Mouse (Mus musculus) neural tube, embryonic 14.5 days (tissue): ENCODE data around the gene Gm45717. TPM values are rescaled to one million over a fixed set of nuclear protein-coding genes. Genes with fewer than 3 reads are reported as not detected.
"Not testable (repeated sequence)": the region's sequence is repeated elsewhere in the genome, so short reads cannot be mapped to it uniquely, and the experiment has no call there.

Experiments used
- ATAC-seq: fragments of 200-750 bp; cut with Nextera tagmentation; 2 replicates; pipeline ENCODE4 v1.8.0; 2017; ENCODE audit warnings: low read depth, mild to moderate bottlenecking, moderate TSS enrichment, moderate library complexity
- H3K27ac ChIP-seq: fragments of 300-500 bp; sonication (generic); 2 replicates; pipeline ENCODE4 v1.5.1; 2014; ENCODE audit warnings: low read depth, mild to moderate bottlenecking, control low read depth, low read length, moderate library complexity, mixed read lengths
- H3K27me3 ChIP-seq: fragments of 300-500 bp; sonication (generic); 2 replicates; pipeline ENCODE4 v1.6.1; 2014; ENCODE audit warnings: low read length; ENCODE audit not compliant: control insufficient read depth, insufficient read depth
- H3K36me3 ChIP-seq: fragments of 300-500 bp; sonication (generic); 2 replicates; pipeline ENCODE4 v1.6.1; 2014; ENCODE audit warnings: low read length, mixed read lengths; ENCODE audit not compliant: control insufficient read depth, insufficient read depth
- H3K4me1 ChIP-seq: fragments of 300-500 bp; sonication (generic); 2 replicates; pipeline ENCODE4 v1.6.1; 2014; ENCODE audit warnings: low read length; ENCODE audit not compliant: control insufficient read depth, insufficient read depth
- H3K4me2 ChIP-seq: fragments of 300-500 bp; sonication (generic); 2 replicates; pipeline ENCODE4 v1.6.1; 2014; ENCODE audit warnings: mild to moderate bottlenecking, low read depth, low read length, control low read depth
- H3K4me3 ChIP-seq: fragments of 300-500 bp; sonication (generic); 2 replicates; pipeline ENCODE4 v1.5.1; 2014; ENCODE audit warnings: low read depth, low read length, control low read depth, mixed read lengths
- H3K9ac ChIP-seq: fragments of 300-500 bp; sonication (generic); replicated peaks from 2 replicates; pipeline ENCODE4 v1.6.1; 2014; ENCODE audit warnings: low read depth, mild to moderate bottlenecking, control low read depth, low read length, mixed read lengths
- H3K9me3 ChIP-seq: fragments of 300-500 bp; sonication (generic); 2 replicates; pipeline ENCODE4 v1.6.1; 2016; ENCODE audit warnings: low read length; ENCODE audit not compliant: control insufficient read depth
- WGBS: fragments of 180-500 bp; shearing (Covaris S2); extraction: QIAGEN DNeasy Blood & Tissue Kit; methylation state at CpG from one replicate; pipeline ENCODE4 v1.1.7; 2014; 5-methylcytosine and 5-hydroxymethylcytosine counted together
- polyA plus RNA-seq: library from polyadenylated mRNA; unstranded; fragments of >200 nt; fragmentation: Nextera tagmentation; extraction: Ambion mirVana; gene quantifications from 2 replicates; pipeline ENCODE4 v1.2.1, GENCODE M21; 2014

Gene Gm45717
- polyA plus RNA-seq, 1 experiment from 2014 or later = not detected

GRCm38 (mm10) chr7:140970931-140971330 is 15.2 kb upstream of the Gm45717 start:
- 46% methylated on average over 7 of the region's 7 CpGs for WGBS
- Histone ChIP-seq H3K4me3 (no peak overlapping the region), H3K4me1 (no peaks in the 10 kb centered on the region), H3K9me3 (no peaks in the 10 kb centered on the region), H3K27me3 (no peaks in the 10 kb centered on the region), H3K9ac (no peak overlapping the region), H3K27ac (no peak overlapping the region), H3K4me2 (no peak overlapping the region), H3K36me3 (no peaks in the 10 kb centered on the region)
- no peak for ATAC-seq

- H3K4me2 ChIP-seq, H3K9me3 ChIP-seq, H3K27me3 ChIP-seq, H3K36me3 ChIP-seq, H3K4me1 ChIP-seq, H3K27ac ChIP-seq, H3K9ac ChIP-seq, ATAC-seq, H3K4me3 ChIP-seq: not testable (repeated sequence)
- WGBS = 12% methylated on average over 3 of the region's 3 CpGs
Measured at GRCm38 (mm10) chr7:140968710-140969109, 13.0 kb upstream of the Gm45717 start.

GRCm38 (mm10) chr7:140967862-140968591 is 12.3 kb upstream of the Gm45717 start:
- no peak overlapping the region for H3K4me2 ChIP-seq
- H3K27ac ChIP-seq = no peak overlapping the region
- no peaks in the 10 kb centered on the region for H3K9me3 ChIP-seq
- H3K4me3 ChIP-seq = no peak overlapping the region
- H3K4me1 ChIP-seq = no peaks in the 10 kb centered on the region
- H3K27me3 ChIP-seq = no peaks in the 10 kb centered on the region
- no peak overlapping the region for H3K9ac ChIP-seq
- no peak for ATAC-seq
- WGBS = 12% methylated on average over 14 of the region's 14 CpGs
- no peaks in the 10 kb centered on the region for H3K36me3 ChIP-seq

DNA sequence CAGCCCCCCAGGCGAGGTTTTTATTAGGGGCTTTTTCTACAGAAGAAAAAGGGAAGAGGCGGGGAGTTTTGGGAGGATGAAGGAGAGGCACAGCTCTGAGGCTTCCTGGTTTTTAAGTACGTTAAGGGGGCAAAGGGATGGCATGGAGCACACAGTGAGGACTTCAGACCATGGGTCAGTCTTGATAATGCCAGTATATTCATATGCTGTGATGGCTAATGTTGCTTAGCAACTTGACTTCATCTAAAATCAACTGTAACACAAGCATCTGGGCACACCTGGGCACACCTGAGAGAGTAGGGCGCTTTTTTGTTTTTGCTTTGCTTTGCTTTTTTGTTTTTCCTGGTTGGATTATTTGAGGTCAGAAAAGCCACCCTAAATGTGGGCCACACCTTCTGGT is 11.2 kb upstream of the Gm45717 start, which contains the start of gene Ifitm1:
Ifitm1 (plus strand) TSS at position 301 of the 400 bp plus-strand sequence.
- 81% methylated on average over 4 of the region's 4 CpGs for WGBS
- H3K27me3 ChIP-seq = no peaks in the 10 kb centered on the region
- no peak within 1 kb of the TSS for H3K27ac ChIP-seq
- H3K9ac ChIP-seq = no peak within 1 kb of the TSS
- H3K4me1 ChIP-seq = no peaks in the 10 kb centered on the region
- no peak within 1 kb of the TSS for H3K4me2 ChIP-seq
- H3K4me3 ChIP-seq = no peak within 1 kb of the TSS
- H3K9me3 ChIP-seq = no peaks in the 10 kb centered on the region
- H3K36me3 ChIP-seq = no peaks in the 10 kb centered on the region
- no peak for ATAC-seq

GRCm38 (mm10) chr7:140962733-140963132 is 7.0 kb upstream of the Gm45717 start:
- H3K9ac ChIP-seq = no peak overlapping the region
- H3K4me1 ChIP-seq = peaks cover 5% of the 10 kb centered on the region; the same call in 1 of the 2 replicates
- no peaks in the 10 kb centered on the region for H3K27me3 ChIP-seq
- no peak overlapping the region for H3K27ac ChIP-seq
- ATAC-seq = no peak
- H3K9me3 ChIP-seq = no peaks in the 10 kb centered on the region
- WGBS = 57% methylated on average over 2 of the region's 2 CpGs
- H3K4me2 ChIP-seq = no peak overlapping the region
- no peaks in the 10 kb centered on the region for H3K36me3 ChIP-seq
- no peak overlapping the region for H3K4me3 ChIP-seq

DNA sequence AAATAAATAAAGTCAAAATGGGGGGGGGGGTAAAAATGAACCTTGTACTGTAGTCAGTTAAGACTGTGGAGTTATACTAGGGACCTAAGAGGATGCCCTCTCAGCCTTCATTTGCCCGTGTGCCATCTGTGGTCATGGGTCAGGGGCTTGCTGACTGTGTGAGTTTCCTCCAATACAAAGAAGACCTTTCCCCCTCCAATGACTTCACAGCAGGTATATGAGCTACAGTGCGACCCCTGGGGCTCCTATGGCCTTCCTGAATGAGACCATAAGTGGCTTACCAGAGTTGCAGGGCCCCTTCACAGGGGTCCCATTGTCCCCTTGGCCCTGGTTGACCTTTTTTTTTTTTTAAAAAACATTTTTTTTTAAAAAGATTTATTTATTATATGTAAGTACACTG is 5.7 kb upstream of the Gm45717 start:
- Histone ChIP-seq H3K4me1 (peaks cover 5% of the 10 kb centered on the region; the same call in 1 of the 2 replicates), H3K36me3 (no peaks in the 10 kb centered on the region), H3K27ac (no peak overlapping the region), H3K9ac (no peak overlapping the region), H3K9me3 (no peaks in the 10 kb centered on the region), H3K4me2 (no peak overlapping the region), H3K27me3 (no peaks in the 10 kb centered on the region), H3K4me3 (no peak overlapping the region)
- ATAC-seq = no peak
- 56% methylated on average over 2 of the region's 2 CpGs for WGBS

GRCm38 (mm10) chr7:140960026-140960425 is 4.3 kb upstream of the Gm45717 start:
- H3K36me3 ChIP-seq = no peaks in the 10 kb centered on the region
- no peak for ATAC-seq
- peaks cover 5% of the 10 kb centered on the region; the same call in 1 of the 2 replicates for H3K4me1 ChIP-seq
- no peaks in the 10 kb centered on the region for H3K9me3 ChIP-seq
- no peak overlapping the region for H3K9ac ChIP-seq
- 42% methylated on average over 5 of the region's 5 CpGs for WGBS
- H3K27ac ChIP-seq = no peak overlapping the region
- no peaks in the 10 kb centered on the region for H3K27me3 ChIP-seq
- no peak overlapping the region for H3K4me2 ChIP-seq
- H3K4me3 ChIP-seq = no peak overlapping the region

DNA sequence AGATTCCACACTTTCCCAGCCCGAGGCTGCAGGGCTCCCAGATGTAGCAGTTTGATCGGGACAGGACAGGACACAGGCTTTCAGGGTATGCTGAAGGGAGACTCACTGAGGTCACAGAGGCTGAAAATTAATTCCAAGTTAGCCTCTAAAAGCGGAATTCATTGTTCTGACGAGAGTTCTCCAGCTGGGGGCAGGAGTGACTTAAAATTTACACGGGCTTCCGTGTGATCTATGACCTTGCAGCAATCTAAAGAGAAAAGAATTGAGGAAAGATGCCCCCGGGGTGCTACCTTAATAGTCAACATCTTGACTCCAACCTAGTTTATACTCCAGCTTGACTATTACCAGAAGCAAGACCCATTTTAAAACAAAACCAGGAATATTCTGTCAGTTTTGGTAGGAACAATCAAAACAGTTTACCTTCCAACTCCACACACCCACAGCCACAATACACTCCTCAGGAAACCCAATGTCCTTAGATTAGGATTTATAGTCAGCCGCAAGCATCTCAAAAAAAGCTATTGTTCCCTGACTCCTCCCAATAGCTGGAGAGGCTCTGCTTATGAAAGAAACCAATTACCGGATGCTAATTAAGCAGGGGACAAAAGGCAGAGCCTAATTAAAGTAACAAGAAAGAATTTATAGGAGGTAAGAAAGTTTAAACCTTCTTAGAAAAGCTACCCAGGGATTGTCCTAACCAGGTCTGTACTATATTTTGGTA is 3.6 kb upstream of the Gm45717 start:
- Histone ChIP-seq H3K9me3 (no peaks in the 10 kb centered on the region), H3K4me2 (no peak overlapping the region), H3K4me1 (peaks cover 5% of the 10 kb centered on the region; the same call in 1 of the 2 replicates), H3K27ac (no peak overlapping the region), H3K9ac (no peak overlapping the region), H3K27me3 (no peaks in the 10 kb centered on the region), H3K36me3 (no peaks in the 10 kb centered on the region), H3K4me3 (no peak overlapping the region)
- ATAC-seq = no peak
- WGBS = 2% methylated on average over 9 of the region's 9 CpGs

GRCm38 (mm10) chr7:140956556-140956869 is 776 bp upstream of the Gm45717 start:
- Histone ChIP-seq H3K9ac (no peak overlapping the region), H3K4me3 (no peak overlapping the region), H3K36me3 (no peaks in the 10 kb centered on the region), H3K27me3 (no peaks in the 10 kb centered on the region), H3K4me1 (peaks cover 8% of the 10 kb centered on the region; the same call in 1 of the 2 replicates), H3K9me3 (no peaks in the 10 kb centered on the region), H3K4me2 (no peak overlapping the region), H3K27ac (peak overlapping the region; percentile 16; the same call in 1 of the 2 replicates)
- WGBS = 58% methylated on average over 6 of the region's 6 CpGs
- no peak for ATAC-seq
